Mouse (Mus musculus) thymus, adult 2 months (tissue): ENCODE data around the gene Bnip3.

Experiments used
- CTCF ChIP-seq: fragments of 200-500 bp; IDR thresholded peaks from 2 replicates; pipeline ENCODE4 v1.5.1; 2012; ENCODE audit warnings: mild to moderate bottlenecking, control low read depth, low read length, moderate library complexity, borderline replicate concordance; ENCODE audit not compliant: control insufficient read depth, poor library complexity, insufficient read depth; ENCODE audit errors: extremely low read depth
- POLR2A ChIP-seq: fragments of 200-500 bp; IDR thresholded peaks from 2 replicates; pipeline ENCODE4 v1.6.1; 2012; ENCODE audit warnings: mild to moderate bottlenecking, low read length, control low read depth, moderate library complexity; ENCODE audit not compliant: control insufficient read depth, poor library complexity, insufficient read depth; ENCODE audit errors: extremely low read depth

GRCm38 (mm10) chr7:138938991-138939390 is 29.7 kb upstream of the Bnip3 start:
- TF ChIP-seq CTCF, result no peak
- TF ChIP-seq POLR2A, result no peak
